ENCODE assay signal across 10 mouse cellular contexts in genomic region chr11:104768072-104768471, GRCm38 (mm10).
DNase-seq lines count a peak whose midpoint lies in the region; ATAC-seq lines count a peak whose summit lies in the region.
"Had no signal": no experiment of that assay in that cellular context is flagged by ENCODE, and none has a peak within 500 bp of the region (broad histone marks: within the 10 kb centered on the region; RNA-seq: fewer than 3 reads in every experiment).

No protein-coding gene starts in this region.

- no peak overlapping the region for H3K4me2 ChIP-seq in intestine, embryonic 14.5 days (ENCODE audit: low read length)
- no peak overlapping the region for H3K4me2 ChIP-seq in intestine, embryonic 16.5 days (ENCODE audit: low read depth, low read length)
- H3K4me2 ChIP-seq: heart, embryonic 13.5 days; neural tube, embryonic 13.5 days had no signal

- ATAC-seq in intestine, embryonic 14.5 days (replicated peaks; ENCODE audit: low FRiP score, low TSS enrichment, low read depth): no peak
- ATAC-seq in intestine, embryonic 16.5 days: no peak

- H3K9me3 ChIP-seq in intestine, embryonic 14.5 days (ENCODE audit: control insufficient read depth, low read length): no peaks in the 10 kb centered on the region
- H3K9me3 ChIP-seq in intestine, embryonic 16.5 days (ENCODE audit: control insufficient read depth, low read length): no peaks in the 10 kb centered on the region
- H3K9me3 ChIP-seq: heart, embryonic 13.5 days; neural tube, embryonic 13.5 days had no signal

- H3K27me3 ChIP-seq in intestine, embryonic 14.5 days (replicated peaks; ENCODE audit: control insufficient read depth, insufficient read depth, low read length): no peaks in the 10 kb centered on the region
- H3K27me3 ChIP-seq in intestine, embryonic 16.5 days (replicated peaks; ENCODE audit: control insufficient read depth, insufficient read depth, low read length): no peaks in the 10 kb centered on the region
- H3K27me3 ChIP-seq: heart, embryonic 13.5 days; neural tube, embryonic 13.5 days had no signal

- H3K4me1 ChIP-seq in intestine, embryonic 14.5 days (replicated peaks; ENCODE audit: control insufficient read depth, insufficient read depth, low read length): no peaks in the 10 kb centered on the region
- H3K4me1 ChIP-seq in intestine, embryonic 16.5 days (ENCODE audit: control insufficient read depth, insufficient read depth, low read length): no peaks in the 10 kb centered on the region
- H3K4me1 ChIP-seq: heart, embryonic 13.5 days; neural tube, embryonic 13.5 days had no signal

- whole genome bisulfite sequencing in intestine, embryonic 14.5 days: 9% methylated on average over 5 of the region's 5 CpGs
- 10% methylated on average over 5 of the region's 5 CpGs for WGBS in intestine, embryonic 16.5 days

- H3K4me3 ChIP-seq in intestine, embryonic 14.5 days (ENCODE audit: low read depth, low read length): no peak overlapping the region
- H3K4me3 ChIP-seq in intestine, embryonic 16.5 days (ENCODE audit: low read length): no peak overlapping the region
- H3K4me3 ChIP-seq: heart, embryonic 13.5 days; neural tube, embryonic 13.5 days had no signal

- no peaks in the 10 kb centered on the region for H3K36me3 ChIP-seq in intestine, embryonic 14.5 days (ENCODE audit: control insufficient read depth, insufficient read depth, low read length)
- no peaks in the 10 kb centered on the region for H3K36me3 ChIP-seq in intestine, embryonic 16.5 days (ENCODE audit: control insufficient read depth, insufficient read depth, low read length)
- H3K36me3 ChIP-seq: heart, embryonic 13.5 days; neural tube, embryonic 13.5 days had no signal

- peak; percentile 71 for DNase-seq in intestine, embryonic 14.5 days (ENCODE audit: low spot score)
- DNase-seq in ES-CJ7 (ENCODE audit: low read depth, low spot score): peak; percentile 46
- peak; percentile 67 for DNase-seq in adrenal gland, postnatal 14 days
- DNase-seq in fibroblast of lung, adult 2 months (ENCODE audit: low read depth): peak; percentile 8
- DNase-seq in layer of hippocampus, postnatal 36 days: peak; percentile 10 to 30
- DNase-seq in natural killer cell, adult 2 months (ENCODE audit: low spot score in 2 of 2): peak; percentile 5 to 39
- DNase-seq in yolk sac, embryonic 10.5 days (ENCODE audit: low spot score): peak; percentile 10

- no peak overlapping the region for H3K27ac ChIP-seq in intestine, embryonic 14.5 days (ENCODE audit: low read depth)
- no peak overlapping the region for H3K27ac ChIP-seq in intestine, embryonic 16.5 days (ENCODE audit: low read length)
- H3K27ac ChIP-seq: heart, embryonic 13.5 days; neural tube, embryonic 13.5 days had no signal

- H3K9ac ChIP-seq in intestine, embryonic 14.5 days (ENCODE audit: low read length): no peak overlapping the region
- no peak overlapping the region for H3K9ac ChIP-seq in intestine, embryonic 16.5 days (ENCODE audit: low read depth, low read length)
- H3K9ac ChIP-seq: heart, embryonic 13.5 days; neural tube, embryonic 13.5 days had no signal

Comparison
In these comparisons a context has a peak if more than half of its experiments do, and no peak if none do; other contexts are left out.
1. DNase-seq: peak in every context shown above with its lines; median percentile 71 in intestine, embryonic 14.5 days; 67 in adrenal gland, postnatal 14 days; 46 in ES-CJ7; 22 in natural killer cell, adult 2 months; 20 in layer of hippocampus, postnatal 36 days; 10 in yolk sac, embryonic 10.5 days; 8 in fibroblast of lung, adult 2 months.